Mouse (Mus musculus) hindbrain, embryonic 14.5 days (tissue): ENCODE measurements around the gene Ikbip. TPM values are rescaled to one million over a fixed set of nuclear protein-coding genes. Genes with fewer than 3 reads are reported as not detected.

Experiments
- ATAC-seq: fragments of 200-750 bp; cut with Nextera tagmentation; 2 replicates; pipeline ENCODE4 v1.8.0; 2017; ENCODE audit warnings: moderate number of reproducible peaks, mild to moderate bottlenecking, moderate TSS enrichment, moderate library complexity; ENCODE audit not compliant: low FRiP score
- DNase-seq: peaks from one replicate; pipeline ENCODE4 v3.0.0-alpha.2; 2015; ENCODE audit warnings: low spot score
- H3K27ac ChIP-seq: fragments of 300-500 bp; sonication (generic); 2 replicates; pipeline ENCODE4 v1.5.1; 2014; ENCODE audit warnings: mild to moderate bottlenecking, moderate library complexity
- H3K27me3 ChIP-seq: fragments of 300-500 bp; sonication (generic); 2 replicates; pipeline ENCODE4 v1.6.1; 2014; ENCODE audit warnings: mild to moderate bottlenecking, low read length, mixed read lengths; ENCODE audit not compliant: control insufficient read depth, insufficient read depth
- H3K36me3 ChIP-seq: fragments of 300-500 bp; sonication (generic); replicated peaks from 2 replicates; pipeline ENCODE4 v1.6.1; 2014; ENCODE audit not compliant: control insufficient read depth, insufficient read depth
- H3K4me1 ChIP-seq: fragments of 300-500 bp; sonication (generic); replicated peaks from 2 replicates; pipeline ENCODE4 v1.6.1; 2014; ENCODE audit warnings: antibody characterized with exemption, low read length, mixed read lengths; ENCODE audit not compliant: control insufficient read depth, insufficient read depth
- H3K4me2 ChIP-seq: fragments of 300-500 bp; sonication (generic); replicated peaks from 2 replicates; pipeline ENCODE4 v1.6.1; 2014; ENCODE audit warnings: mild to moderate bottlenecking, moderate library complexity
- H3K4me3 ChIP-seq: fragments of 300-500 bp; sonication (generic); replicated peaks from 2 replicates; pipeline ENCODE4 v1.5.1; 2014; ENCODE audit warnings: mild to moderate bottlenecking, low read length
- H3K9ac ChIP-seq: fragments of 300-500 bp; sonication (generic); 2 replicates; pipeline ENCODE4 v1.6.1; 2014
- H3K9me3 ChIP-seq: fragments of 300-500 bp; sonication (generic); 2 replicates; pipeline ENCODE4 v1.6.1; 2016; ENCODE audit warnings: low read length; ENCODE audit not compliant: control insufficient read depth
- WGBS: fragments of 180-500 bp; shearing (Covaris S2); extraction: QIAGEN DNeasy Blood & Tissue Kit; methylation state at CpG from one replicate; pipeline ENCODE4 v1.1.7; 2014; 5-methylcytosine and 5-hydroxymethylcytosine counted together
- polyA plus RNA-seq: library from polyadenylated mRNA; unstranded; fragments of >200 nt; fragmentation: Nextera tagmentation; extraction: Ambion mirVana; gene quantifications from 2 replicates; pipeline ENCODE4 v1.2.1, GENCODE M21; 2014

The Ikbip gene
- polyA plus RNA-seq: 19.8 and 20.4 TPM in 2 replicates

- Histone ChIP-seq H3K4me1 (peaks cover 13% of the 10 kb centered on the region), H3K9ac (peak within 1 kb of the TSS; percentile 90), H3K4me2 (peak within 1 kb of the TSS; percentile 80), H3K27ac (peak within 1 kb of the TSS; percentile 87), H3K9me3 (no peaks in the 10 kb centered on the region), H3K27me3 (no peaks in the 10 kb centered on the region), H3K36me3 (peaks cover 8% of the 10 kb centered on the region), H3K4me3 (peak within 1 kb of the TSS; percentile 91)
- ATAC-seq: peak; percentile 95
- WGBS: under 1% methylated on average over 79 of the region's 87 CpGs
- peak; percentile 99 for DNase-seq
Measured at GRCm38 (mm10) chr10:91082550-91083392, at the start of gene Ikbip, which contains the start of gene Apaf1. TSS of gene Ikbip (plus strand) at chr10:91082940. TSS of gene Apaf1 (minus strand) at chr10:91082770.

- no peak overlapping the region for H3K9ac ChIP-seq
- H3K4me2 ChIP-seq: no peak overlapping the region
Measured at GRCm38 (mm10) chr10:91033942-91034341, 48.8 kb upstream of the Ikbip start.

DNA sequence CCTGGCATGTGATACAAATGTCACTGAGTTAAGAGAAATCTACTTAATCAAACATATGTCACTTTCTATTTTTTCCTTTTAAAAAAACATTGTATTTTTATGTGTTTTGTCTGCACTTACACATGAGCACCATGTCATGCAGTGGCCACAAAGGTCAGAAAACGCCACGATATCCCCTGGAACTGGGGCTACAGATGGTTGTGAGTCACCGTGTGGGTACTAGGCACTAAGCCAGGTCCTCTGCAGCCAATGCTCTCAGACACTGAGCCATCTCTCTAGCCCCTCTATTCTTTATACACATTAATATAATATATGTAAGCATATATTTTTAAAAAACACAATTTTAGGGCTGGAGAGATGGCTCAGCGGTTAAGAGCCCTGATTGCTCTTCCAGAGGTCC, 33.0 kb upstream of the Ikbip start:
- Histone ChIP-seq H3K4me2 (no peak overlapping the region), H3K9ac (no peak overlapping the region), H3K9me3 (no peaks in the 10 kb centered on the region), H3K4me1 (no peaks in the 10 kb centered on the region), H3K27ac (no peak overlapping the region), H3K36me3 (peaks cover 74% of the 10 kb centered on the region), H3K27me3 (no peaks in the 10 kb centered on the region), H3K4me3 (no peak overlapping the region)
- DNase-seq: no peak
- ATAC-seq: no peak
- WGBS: 82% methylated on average over 4 of the region's 4 CpGs

More at GRCm38 (mm10) chr10:91033942-91034341, 48.8 kb upstream of the Ikbip start:
- no peaks in the 10 kb centered on the region for H3K27me3 ChIP-seq
- no peaks in the 10 kb centered on the region for H3K9me3 ChIP-seq
- no peak overlapping the region for H3K27ac ChIP-seq
- no peak overlapping the region for H3K4me3 ChIP-seq
- 26% methylated on average over 8 of the region's 8 CpGs for WGBS
- peak; percentile 83 for DNase-seq
- peak; percentile 82 for ATAC-seq
- peaks cover 34% of the 10 kb centered on the region for H3K36me3 ChIP-seq
- H3K4me1 ChIP-seq: no peaks in the 10 kb centered on the region

DNA sequence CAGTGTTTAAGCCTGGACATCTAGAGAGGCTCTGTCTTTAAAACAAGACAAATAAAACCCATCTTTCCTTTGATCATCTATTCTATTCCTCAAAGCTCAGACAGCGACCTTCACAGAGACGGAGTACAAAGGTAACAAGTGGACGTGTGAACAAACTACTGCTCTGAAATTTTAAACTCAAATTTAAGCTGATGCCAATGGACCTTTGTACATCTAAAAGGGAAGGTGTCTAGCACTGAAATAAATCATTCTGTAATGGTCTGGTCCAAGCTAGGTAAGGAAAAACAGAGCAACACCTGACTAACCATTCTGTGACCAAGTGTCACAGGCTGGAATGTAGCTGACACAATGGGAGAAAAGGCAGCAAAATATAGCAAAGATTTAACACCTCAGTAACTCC, 31.6 kb upstream of the Ikbip start:
- no peak for ATAC-seq
- 94% methylated on average over 3 of the region's 3 CpGs for WGBS
- peaks cover 69% of the 10 kb centered on the region for H3K36me3 ChIP-seq

DNA sequence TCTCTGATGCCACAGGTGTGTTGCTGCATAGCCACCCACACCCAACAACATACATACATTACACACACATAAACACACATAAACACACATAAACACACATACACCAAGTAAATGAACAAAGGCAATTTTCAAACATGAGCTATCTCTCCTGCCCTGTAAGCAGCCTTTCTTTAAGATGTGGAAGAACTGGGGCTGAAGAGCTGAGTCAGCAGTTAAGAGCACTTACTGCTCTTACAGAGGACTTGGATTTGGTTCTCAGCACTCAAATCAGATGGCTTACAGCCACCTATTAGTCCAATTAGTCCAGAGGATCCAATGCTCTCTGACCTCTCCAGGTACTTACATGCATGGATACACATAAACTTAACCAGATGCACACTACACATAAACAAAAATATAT, 30.0 kb upstream of the Ikbip start:
- no peaks in the 10 kb centered on the region for H3K27me3 ChIP-seq
- no peaks in the 10 kb centered on the region for H3K9me3 ChIP-seq
- H3K4me3 ChIP-seq: no peak overlapping the region
- H3K9ac ChIP-seq: no peak overlapping the region
- ATAC-seq (no peak), DNase-seq (no peak)
- H3K4me2 ChIP-seq: no peak overlapping the region
- no peak overlapping the region for H3K27ac ChIP-seq
- peaks cover 60% of the 10 kb centered on the region for H3K36me3 ChIP-seq
- H3K4me1 ChIP-seq: no peaks in the 10 kb centered on the region

More for the DNA sequence above, 31.6 kb upstream of the Ikbip start:
- Histone ChIP-seq H3K9me3 (no peaks in the 10 kb centered on the region), H3K9ac (no peak overlapping the region), H3K4me3 (no peak overlapping the region), H3K27me3 (no peaks in the 10 kb centered on the region), H3K4me2 (no peak overlapping the region), H3K4me1 (no peaks in the 10 kb centered on the region), H3K27ac (no peak overlapping the region)
- no peak for DNase-seq

- Histone ChIP-seq H3K9ac (no peak overlapping the region), H3K27me3 (no peaks in the 10 kb centered on the region), H3K4me2 (no peak overlapping the region), H3K36me3 (peaks cover 68% of the 10 kb centered on the region), H3K27ac (no peak overlapping the region), H3K4me3 (no peak overlapping the region), H3K9me3 (no peaks in the 10 kb centered on the region), H3K4me1 (no peaks in the 10 kb centered on the region)
- ATAC-seq: no peak
- peak; percentile 47 for DNase-seq
- WGBS: 34% methylated on average over 5 of the region's 5 CpGs
Measured at GRCm38 (mm10) chr10:91060742-91061141, 22.0 kb upstream of the Ikbip start.

DNA sequence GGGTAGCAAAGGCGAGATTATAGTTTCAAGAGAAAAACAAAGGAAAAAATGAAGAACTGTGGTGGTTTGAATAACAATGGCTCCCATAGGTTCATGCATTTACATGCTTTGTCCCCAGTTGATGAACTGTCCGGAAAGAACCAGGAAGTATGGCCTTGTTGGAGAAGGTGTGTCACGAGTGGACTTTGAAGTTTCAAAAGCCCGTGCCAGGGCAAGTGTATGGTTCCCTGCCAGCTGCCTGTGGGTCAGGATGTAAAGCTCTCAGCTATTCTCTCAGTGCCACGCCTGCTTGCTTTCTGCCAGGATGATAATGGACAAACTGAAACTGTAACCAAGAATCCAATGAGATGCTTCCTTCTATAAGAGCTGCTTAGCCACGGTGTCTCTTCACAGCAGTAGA, 20.4 kb upstream of the Ikbip start:
- Histone ChIP-seq H3K27ac (no peak overlapping the region), H3K4me2 (no peak overlapping the region), H3K4me1 (no peaks in the 10 kb centered on the region), H3K36me3 (peaks cover 82% of the 10 kb centered on the region), H3K9ac (no peak overlapping the region), H3K27me3 (no peaks in the 10 kb centered on the region), H3K4me3 (no peak overlapping the region), H3K9me3 (no peaks in the 10 kb centered on the region)
- no peak for ATAC-seq
- DNase-seq: no peak
- WGBS: 89% methylated on average over 6 of the region's 6 CpGs

DNA sequence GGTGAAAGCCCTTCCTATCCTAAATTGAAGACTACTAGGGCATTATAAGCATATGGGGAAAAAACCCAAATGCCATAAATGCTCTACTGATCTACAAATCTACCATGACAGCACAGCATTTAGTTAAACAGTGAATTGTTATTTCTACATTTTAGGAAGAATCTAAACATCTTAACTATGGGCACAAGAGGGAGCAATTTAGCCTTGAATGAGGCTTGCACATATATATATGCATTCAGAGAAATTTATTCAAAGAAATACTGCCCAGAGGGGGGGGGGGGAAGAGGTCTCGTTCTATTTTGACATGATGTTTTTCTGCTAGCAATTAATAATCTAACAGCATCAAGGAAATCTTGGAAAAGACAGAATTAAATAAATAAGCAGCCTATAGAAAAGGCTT, 11.0 kb upstream of the Ikbip start:
- no peak overlapping the region for H3K4me3 ChIP-seq
- no peaks in the 10 kb centered on the region for H3K4me1 ChIP-seq
- H3K9ac ChIP-seq: no peak overlapping the region
- ATAC-seq (no peak), DNase-seq (peak; percentile 52)
- peaks cover 41% of the 10 kb centered on the region for H3K36me3 ChIP-seq
- H3K9me3 ChIP-seq: no peaks in the 10 kb centered on the region
- WGBS: 48% methylated on average over 1 of the region's 1 CpGs
- no peaks in the 10 kb centered on the region for H3K27me3 ChIP-seq
- no peak overlapping the region for H3K4me2 ChIP-seq
- no peak overlapping the region for H3K27ac ChIP-seq

DNA sequence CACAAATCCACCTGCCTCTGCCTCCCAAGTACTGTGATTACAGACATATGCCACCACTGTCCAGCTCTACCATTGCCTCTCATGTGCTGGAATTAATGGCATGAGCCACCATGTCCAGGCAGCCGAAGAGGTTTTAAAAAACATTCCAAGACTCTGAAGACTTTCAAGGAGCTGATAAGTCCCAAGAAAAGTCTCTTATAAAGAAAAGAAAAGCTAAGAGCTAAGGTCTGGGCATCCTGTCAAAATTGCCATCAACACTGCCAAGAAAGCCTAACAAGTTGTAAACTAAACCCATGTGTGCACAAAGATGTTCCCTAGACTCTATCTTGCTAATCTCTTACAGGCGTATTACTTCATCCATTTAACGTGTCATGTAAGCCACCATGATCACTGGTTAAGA, 9.4 kb upstream of the Ikbip start:
- DNase-seq (no peak), ATAC-seq (no peak)
- peaks cover 49% of the 10 kb centered on the region for H3K36me3 ChIP-seq
- H3K4me3 ChIP-seq: no peak overlapping the region
- no peak overlapping the region for H3K9ac ChIP-seq
- no peaks in the 10 kb centered on the region for H3K9me3 ChIP-seq
- H3K4me2 ChIP-seq: no peak overlapping the region
- no peak overlapping the region for H3K27ac ChIP-seq
- no peaks in the 10 kb centered on the region for H3K4me1 ChIP-seq
- WGBS: 91% methylated on average over 3 of the region's 3 CpGs
- no peaks in the 10 kb centered on the region for H3K27me3 ChIP-seq
